Mouse (Mus musculus) limb, embryonic 14.5 days (tissue): ENCODE measurements around the gene Gm42669. TPM values are rescaled to one million over a fixed set of nuclear protein-coding genes. Genes with fewer than 3 reads are reported as not detected.
A peak's percentile ranks its signal among the peaks of the same experiment; 100 is the strongest.

Experiments used
- ATAC-seq: fragments of 200-750 bp; cut with Nextera tagmentation; 2 replicates; pipeline ENCODE4 v1.8.0; 2017; ENCODE audit warnings: low read depth, moderate number of reproducible peaks, moderate TSS enrichment; ENCODE audit not compliant: low FRiP score
- DNase-seq: peaks from one replicate; pipeline ENCODE4 v3.0.0-alpha.2; 2015; ENCODE audit warnings: low spot score
- H3K27ac ChIP-seq: fragments of 300-500 bp; sonication (generic); replicated peaks from 2 replicates; pipeline ENCODE4 v1.5.1; 2014; ENCODE audit warnings: low read depth, mild to moderate bottlenecking, low read length, moderate library complexity, mixed read lengths
- H3K27me3 ChIP-seq: fragments of 300-500 bp; sonication (generic); 2 replicates; pipeline ENCODE4 v1.6.1; 2014; ENCODE audit warnings: low read length, mixed read lengths; ENCODE audit not compliant: control insufficient read depth, insufficient read depth
- H3K36me3 ChIP-seq: fragments of 300-500 bp; sonication (generic); 2 replicates; pipeline ENCODE4 v1.6.1; 2014; ENCODE audit warnings: mild to moderate bottlenecking, low read length, moderate library complexity, mixed read lengths; ENCODE audit not compliant: control insufficient read depth, insufficient read depth
- H3K4me1 ChIP-seq: fragments of 300-500 bp; sonication (generic); 2 replicates; pipeline ENCODE4 v1.6.1; 2014; ENCODE audit warnings: antibody characterized with exemption, low read length, mixed read lengths; ENCODE audit not compliant: control insufficient read depth, insufficient read depth
- H3K4me2 ChIP-seq: fragments of 300-500 bp; sonication (generic); replicated peaks from 2 replicates; pipeline ENCODE4 v1.6.1; 2014; ENCODE audit warnings: low read depth, mild to moderate bottlenecking, low read length, moderate library complexity; ENCODE audit not compliant: severe bottlenecking
- H3K4me3 ChIP-seq: fragments of 300-500 bp; sonication (generic); replicated peaks from 2 replicates; pipeline ENCODE4 v1.5.1; 2014; ENCODE audit warnings: low read length
- H3K9ac ChIP-seq: fragments of 300-500 bp; sonication (generic); 2 replicates; pipeline ENCODE4 v1.6.1; 2014; ENCODE audit warnings: mild to moderate bottlenecking, low read depth, low read length, moderate library complexity; ENCODE audit not compliant: severe bottlenecking
- H3K9me3 ChIP-seq: fragments of 300-500 bp; sonication (generic); 2 replicates; pipeline ENCODE4 v1.6.1; 2016; ENCODE audit warnings: low read length; ENCODE audit not compliant: control insufficient read depth
- POLR2A ChIP-seq: fragments of 200-500 bp; IDR thresholded peaks from 2 replicates; pipeline ENCODE4 v1.8.0; 2012; ENCODE audit warnings: inconsistent platforms, mild to moderate bottlenecking, moderate library complexity, borderline replicate concordance; ENCODE audit not compliant: insufficient read depth, insufficient read length; ENCODE audit errors: extremely low read depth
- WGBS: fragments of 180-500 bp; shearing (Covaris S2); extraction: QIAGEN DNeasy Blood & Tissue Kit; methylation state at CpG from one replicate; pipeline ENCODE4 v1.1.7; 2014; 5-methylcytosine and 5-hydroxymethylcytosine counted together
- polyA plus RNA-seq, 2 experiments: library from polyadenylated mRNA; depleted of rRNA in 1 of 2; stranded (reverse) in 1 of 2; unstranded in 1 of 2; fragments of >200 nt; fragmentation: Nextera tagmentation in 1 of 2; extraction: Ambion mirVana in 1 of 2; gene quantifications; 2 replicates each; pipeline versions ENCODE4 v1.2.1 to v1.2.3; 2012 to 2014

The Gm42669 gene
- polyA plus RNA-seq, 2 experiments: 0.25 to 0.78 TPM

GRCm38 (mm10) chr5:107497519-107498501 lies 9.6 kb upstream of the Gm42669 start:
- no peak overlapping the region for H3K4me2 ChIP-seq
- peaks cover 10% of the 10 kb centered on the region; the same call in 1 of the 2 replicates for H3K36me3 ChIP-seq
- no peaks in the 10 kb centered on the region for H3K9me3 ChIP-seq
- no peak overlapping the region for H3K9ac ChIP-seq
- WGBS: 61% methylated on average over 10 of the region's 10 CpGs
- H3K4me3 ChIP-seq: no peak overlapping the region
- DNase-seq: no peak
- H3K4me1 ChIP-seq: 0 out of 2 replicates have a peak, but pooled peaks cover 3% of the 10 kb centered on the region
- H3K27me3 ChIP-seq: no peaks in the 10 kb centered on the region
- no peak for ATAC-seq
- H3K27ac ChIP-seq: no peak overlapping the region
- no peak for TF ChIP-seq POLR2A

DNA sequence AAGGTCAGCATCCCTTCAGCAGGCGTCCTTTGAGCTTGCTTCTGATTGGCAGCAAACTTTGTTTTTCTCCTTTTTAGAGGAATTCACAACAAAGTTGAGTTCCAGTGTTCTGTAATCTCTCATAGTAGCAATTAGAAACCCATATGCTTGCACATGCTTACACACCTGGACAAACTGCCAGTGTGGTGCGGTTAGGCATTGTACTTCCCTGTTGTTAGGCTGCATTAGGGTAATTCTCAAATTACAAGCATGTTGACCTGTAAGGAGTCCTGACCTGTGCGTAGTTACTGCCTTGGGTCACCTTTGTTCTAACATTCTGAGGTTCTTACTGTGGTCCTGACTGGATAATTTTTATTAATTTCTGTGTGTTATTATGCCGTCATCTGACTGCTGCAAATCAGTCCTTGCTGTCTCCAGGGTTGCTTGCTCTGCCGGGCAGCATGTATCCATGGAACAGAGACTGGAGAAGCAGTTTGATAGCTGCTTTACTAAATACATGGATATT lies 8.6 kb upstream of the Gm42669 start:
- Histone ChIP-seq H3K4me1 (0 out of 2 replicates have a peak, but pooled peaks cover 3% of the 10 kb centered on the region), H3K9ac (no peak overlapping the region), H3K36me3 (peaks cover 8% of the 10 kb centered on the region), H3K4me2 (no peak overlapping the region), H3K9me3 (no peaks in the 10 kb centered on the region), H3K27ac (no peak overlapping the region), H3K4me3 (no peak overlapping the region), H3K27me3 (no peaks in the 10 kb centered on the region)
- ATAC-seq (no peak), DNase-seq (no peak)
- no peak for TF ChIP-seq POLR2A
- 45% methylated on average over 5 of the region's 5 CpGs for WGBS

DNA sequence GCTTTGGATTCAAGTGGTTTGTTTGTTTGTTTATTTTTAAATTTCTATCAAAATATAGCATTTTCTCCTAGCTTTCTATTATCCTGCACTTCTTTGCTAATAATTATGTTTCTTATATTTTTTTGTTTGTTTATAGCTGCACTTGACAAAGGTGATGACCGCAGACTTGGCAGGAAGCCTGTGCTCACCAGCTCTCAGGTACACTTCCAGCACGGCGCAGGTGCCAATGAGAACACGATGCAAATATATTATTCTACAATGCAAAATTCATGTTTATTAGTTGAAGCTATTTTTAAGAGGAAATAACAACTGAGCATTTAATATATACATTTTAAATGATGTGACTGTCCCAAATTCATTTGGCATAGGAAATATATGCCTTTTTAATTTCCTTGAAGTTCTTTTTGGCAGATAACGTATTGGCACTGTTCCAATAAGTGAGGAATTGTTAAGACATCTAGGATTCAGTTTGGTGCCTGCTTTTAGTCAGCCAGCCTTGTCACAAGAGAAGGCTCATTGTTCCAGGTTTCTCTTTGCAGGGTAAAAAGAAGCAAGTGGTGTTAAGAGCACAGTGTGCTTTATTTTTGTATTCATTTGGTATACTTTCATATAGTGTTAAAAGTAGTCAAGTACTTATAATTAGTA lies 7.4 kb upstream of the Gm42669 start:
- Histone ChIP-seq H3K4me2 (no peak overlapping the region), H3K27me3 (no peaks in the 10 kb centered on the region), H3K4me1 (0 out of 2 replicates have a peak, but pooled peaks cover 3% of the 10 kb centered on the region), H3K27ac (no peak overlapping the region), H3K9me3 (no peaks in the 10 kb centered on the region), H3K36me3 (peaks cover 8% of the 10 kb centered on the region; the same call in 1 of the 2 replicates), H3K9ac (no peak overlapping the region), H3K4me3 (no peak overlapping the region)
- ATAC-seq (no peak), DNase-seq (no peak)
- 75% methylated on average over 5 of the region's 5 CpGs for WGBS
- no peak for TF ChIP-seq POLR2A

GRCm38 (mm10) chr5:107500741-107501140 lies 6.7 kb upstream of the Gm42669 start:
- Histone ChIP-seq H3K36me3 (peaks cover 8% of the 10 kb centered on the region; the same call in 1 of the 2 replicates), H3K4me1 (0 out of 2 replicates have a peak, but pooled peaks cover 3% of the 10 kb centered on the region), H3K9me3 (no peaks in the 10 kb centered on the region), H3K4me3 (no peak overlapping the region), H3K4me2 (no peak overlapping the region), H3K27me3 (no peaks in the 10 kb centered on the region), H3K9ac (no peak overlapping the region), H3K27ac (no peak overlapping the region)
- WGBS: 85% methylated on average over 1 of the region's 1 CpGs
- ATAC-seq (no peak), DNase-seq (no peak)
- TF ChIP-seq POLR2A: no peak

- DNase-seq (peak; percentile 17), ATAC-seq (peak; percentile 65)
- Histone ChIP-seq H3K4me3 (no peak overlapping the region), H3K9me3 (no peaks in the 10 kb centered on the region), H3K27ac (no peak overlapping the region), H3K4me2 (no peak overlapping the region), H3K9ac (no peak overlapping the region), H3K4me1 (no peaks in the 10 kb centered on the region), H3K36me3 (0 out of 2 replicates have a peak, but pooled peaks cover 4% of the 10 kb centered on the region), H3K27me3 (no peaks in the 10 kb centered on the region)
- WGBS: 84% methylated on average over 10 of the region's 10 CpGs
- TF ChIP-seq POLR2A: no peak
These were observed 3.1 kb downstream of the Gm42669 start for GRCm38 (mm10) chr5:107510503-107510902.
